Mouse (Mus musculus): ENCODE data around the gene Piezo1.
A peak's percentile ranks its signal among the peaks of the same experiment; 100 is the strongest.

Gene Piezo1

GRCm38 (mm10) chr8:122497912-122498311 lies 53.2 kb downstream of the Piezo1 start:
- peak; percentile 33 for DNase-seq (ENCODE audit: low read depth, low spot score)

DNA sequence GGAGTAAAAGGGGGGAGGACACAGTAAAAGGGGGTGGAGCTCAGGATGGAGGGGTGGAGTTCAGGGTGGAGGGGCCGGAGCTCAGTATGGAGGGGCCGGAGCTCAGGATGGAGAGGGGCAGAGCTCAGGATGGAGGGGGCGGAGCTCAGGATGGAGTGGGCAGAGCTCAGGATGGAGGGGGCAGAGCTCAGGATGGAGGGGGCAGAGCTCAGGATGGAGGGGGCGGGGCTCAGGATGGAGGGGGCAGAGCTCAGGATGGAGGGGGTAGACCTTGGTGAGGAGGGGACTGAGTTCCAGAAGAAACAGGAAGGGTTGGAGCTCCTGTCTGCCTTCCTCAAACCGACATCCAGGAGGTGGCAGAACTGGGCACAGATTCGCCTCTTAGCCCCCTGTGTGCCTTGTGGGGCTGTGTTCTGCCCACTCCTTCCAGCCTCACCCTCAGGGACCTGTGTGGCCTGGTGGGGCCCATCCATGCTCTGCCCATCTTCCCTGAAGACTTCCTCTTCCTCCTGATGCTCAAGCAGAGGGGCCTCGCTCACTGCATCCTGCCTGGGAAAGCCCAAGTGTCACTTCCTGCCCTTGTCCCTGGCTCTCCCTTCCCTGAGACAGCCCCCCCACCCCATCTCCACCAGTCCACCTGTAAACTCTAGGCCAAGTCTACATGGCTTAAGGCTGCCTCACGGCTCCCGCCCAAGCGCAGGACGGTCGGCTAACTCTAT lies 54.0 kb downstream of the Piezo1 start:
- no peak for DNase-seq (ENCODE audit: low read depth, low spot score)

DNA sequence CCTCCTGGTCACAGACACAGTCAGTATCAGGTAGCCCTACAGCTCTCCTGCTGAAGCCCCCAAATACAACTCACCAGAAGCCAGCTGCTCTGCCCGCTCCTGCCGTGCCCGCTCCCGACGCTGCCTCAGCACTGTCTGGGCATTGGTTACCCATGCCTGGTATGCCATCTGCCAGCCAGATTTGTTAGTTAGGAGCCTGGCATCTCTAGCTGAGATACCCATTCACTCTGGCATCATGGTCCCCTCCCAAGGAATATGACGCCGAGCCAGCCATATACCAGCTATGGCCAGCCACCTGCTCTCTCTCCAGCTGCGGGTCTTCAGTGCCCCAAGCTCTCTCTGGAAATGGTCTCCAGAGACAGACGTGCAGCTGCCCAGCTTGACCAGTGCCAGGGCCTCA lies 62.7 kb downstream of the Piezo1 start:
- DNase-seq (ENCODE audit: low read depth, low spot score) = no peak

GRCm38 (mm10) chr8:122484831-122485230 lies 66.3 kb downstream of the Piezo1 start:
- DNase-seq (ENCODE audit: low read depth, low spot score) = no peak

- no peak for DNase-seq (ENCODE audit: low read depth, low spot score)
These were observed 67.3 kb downstream of the Piezo1 start for GRCm38 (mm10) chr8:122483877-122484276.

DNA sequence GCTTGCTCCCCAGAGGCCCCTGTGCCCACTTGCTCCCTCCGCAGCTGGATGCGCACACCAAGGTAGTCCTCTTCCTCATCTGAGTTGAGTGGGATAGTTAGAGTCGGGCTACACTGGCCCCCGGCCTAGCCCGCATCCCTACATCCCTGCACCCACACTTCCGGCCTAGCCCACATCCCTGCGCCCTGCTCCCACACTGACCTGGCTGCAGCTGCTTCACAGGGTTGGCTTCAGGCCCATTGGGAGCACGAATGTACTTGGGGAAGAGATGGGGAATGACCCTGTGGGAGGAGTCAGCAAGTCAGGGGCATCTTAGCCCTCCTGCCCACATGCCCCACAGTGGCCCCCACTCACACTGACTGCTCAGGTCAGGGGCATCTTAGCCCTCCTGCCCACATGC lies 68.7 kb downstream of the Piezo1 start:
- no peak for DNase-seq (ENCODE audit: low read depth, low spot score)

DNA sequence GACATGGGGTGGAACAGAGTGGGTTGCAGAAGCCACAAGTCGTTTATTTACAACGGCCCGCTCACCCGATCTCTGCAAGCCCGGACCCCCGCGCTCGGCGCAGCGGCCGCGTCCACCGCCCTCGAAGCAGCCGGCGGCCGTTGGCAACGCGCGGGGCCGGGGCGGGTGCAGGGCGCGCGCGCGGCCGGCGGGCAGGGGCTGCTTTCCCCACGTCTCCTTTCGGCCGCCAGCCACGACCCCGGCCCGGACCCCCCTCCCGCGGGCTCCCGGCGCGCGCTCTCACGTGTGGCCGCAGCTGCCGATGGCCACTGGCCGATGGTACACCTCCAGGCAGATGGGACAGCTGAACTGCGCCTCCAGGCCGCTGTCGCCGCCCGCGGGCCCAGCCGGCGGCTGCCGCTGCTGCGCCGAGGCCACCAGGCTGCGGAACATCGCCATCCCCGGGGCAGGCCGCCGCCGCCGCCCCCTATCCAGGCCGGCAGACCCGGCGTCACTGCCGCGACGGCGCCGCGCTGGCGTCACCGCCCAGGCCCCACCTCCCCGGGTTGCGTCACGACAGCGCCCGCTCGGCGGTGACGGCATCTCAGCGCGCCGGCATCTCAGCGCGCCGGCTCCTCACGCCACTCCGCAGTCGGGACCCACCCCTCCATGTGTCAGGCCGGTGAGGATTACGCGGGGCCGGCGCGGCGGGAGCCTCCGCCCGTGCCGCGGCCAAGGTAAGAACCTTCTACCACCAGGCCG lies 75.4 kb downstream of the Piezo1 start, which contains the start of the genes Rnf166 and Ctu2:
Gene Rnf166, minus strand, starts transcription at position 485 of the 741 bp plus-strand sequence.
Gene Ctu2, plus strand, starts transcription at position 564 of the 741 bp plus-strand sequence.
- DNase-seq (ENCODE audit: low read depth, low spot score) = peak; percentile 95

GRCm38 (mm10) chr8:122474951-122475560 lies 76.1 kb downstream of the Piezo1 start:
- DNase-seq (ENCODE audit: low read depth, low spot score) = peak; percentile 56

DNA sequence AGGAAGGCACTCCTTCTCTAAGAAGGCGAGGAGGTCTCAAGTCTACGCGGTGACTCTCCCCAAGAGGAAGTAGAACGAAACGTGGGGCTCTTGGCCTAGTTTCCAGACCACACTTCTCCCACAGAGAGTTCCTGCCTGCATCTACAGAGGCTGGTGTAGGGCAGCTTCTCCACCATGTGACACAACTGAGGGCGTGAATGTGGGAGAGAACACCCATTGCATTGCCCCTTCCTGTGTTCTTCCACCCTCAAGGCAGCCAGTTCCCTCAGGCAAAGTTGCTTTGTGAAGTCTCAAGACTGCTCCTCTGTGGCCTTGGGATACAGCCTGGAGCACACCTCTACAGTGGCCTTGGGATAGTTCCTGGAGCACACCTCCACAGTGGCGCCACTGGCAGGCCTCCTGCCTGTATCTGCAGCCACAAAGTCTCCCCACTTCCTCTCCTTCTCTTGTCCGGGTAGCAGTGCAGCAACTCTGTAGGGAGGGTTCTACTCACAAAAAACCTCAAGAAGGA lies 77.2 kb downstream of the Piezo1 start:
- DNase-seq (ENCODE audit: low read depth, low spot score) = peak; percentile 81

GRCm38 (mm10) chr8:122470691-122471090 lies 80.4 kb downstream of the Piezo1 start:
- DNase-seq (ENCODE audit: low read depth, low spot score) = no peak

- DNase-seq (ENCODE audit: low read depth, low spot score) = no peak
These were observed 81.2 kb downstream of the Piezo1 start for GRCm38 (mm10) chr8:122469965-122470364.

DNA sequence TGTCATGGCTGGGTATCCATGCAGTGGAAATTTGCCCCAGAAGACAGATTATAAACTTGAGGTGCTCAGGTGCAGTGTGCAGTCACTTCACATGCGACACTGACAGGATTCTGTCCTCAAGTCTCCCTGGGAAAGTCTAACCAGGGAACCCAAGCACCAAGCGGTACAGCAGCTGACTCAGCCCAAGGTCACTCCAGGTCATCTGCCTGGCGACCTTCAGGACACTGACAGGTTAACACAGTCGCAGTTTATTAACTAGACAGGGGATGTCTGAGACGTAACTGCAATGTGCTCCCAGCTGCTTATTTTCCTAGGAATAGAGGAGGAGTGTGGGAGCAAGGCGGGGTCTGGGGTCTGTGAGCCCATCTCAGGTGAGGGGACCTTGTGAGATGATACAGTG lies 81.7 kb downstream of the Piezo1 start:
- DNase-seq (ENCODE audit: low read depth, low spot score) = no peak

DNA sequence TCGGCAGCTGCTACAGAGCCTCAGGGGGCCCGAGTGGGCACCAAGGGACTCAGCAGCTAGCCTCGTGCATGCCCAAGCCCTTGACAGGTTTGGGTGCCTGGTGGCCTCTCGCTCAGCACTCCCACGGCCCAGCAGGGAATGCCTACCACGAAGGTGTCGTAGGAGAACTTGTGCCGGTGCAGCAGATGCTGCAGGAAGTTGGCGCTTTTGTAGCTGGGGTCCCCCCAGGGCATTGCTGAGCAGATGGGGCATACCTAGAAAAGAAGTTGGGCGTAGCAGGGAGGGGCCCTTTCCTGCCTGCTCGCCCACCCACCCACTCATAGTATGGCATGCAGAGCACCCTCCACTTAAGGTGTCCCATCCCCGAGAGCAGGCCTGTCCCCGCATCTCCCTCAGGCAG lies 83.3 kb downstream of the Piezo1 start:
- no peak for DNase-seq (ENCODE audit: low read depth, low spot score)

DNA sequence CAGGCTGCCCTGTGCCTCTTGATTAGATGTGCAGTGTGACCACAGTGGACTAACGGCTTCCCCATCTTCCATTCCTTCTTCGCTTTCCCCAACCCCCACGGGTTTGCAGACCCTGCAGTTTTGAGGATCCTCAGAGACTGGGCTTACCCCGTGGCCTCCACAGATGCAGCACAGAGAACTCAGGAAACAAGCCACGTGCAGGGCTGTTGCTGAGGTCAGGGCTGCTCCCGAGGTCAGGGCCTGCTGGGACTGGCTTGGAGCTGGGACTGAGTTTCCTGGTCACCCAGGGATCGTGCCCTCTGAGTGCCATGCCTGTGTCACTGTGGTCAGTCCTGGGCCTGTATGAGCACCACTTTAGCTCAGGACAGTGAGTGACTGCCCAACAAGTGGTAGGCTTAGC lies 86.1 kb downstream of the Piezo1 start:
- no peak for DNase-seq (ENCODE audit: low read depth, low spot score)

DNA sequence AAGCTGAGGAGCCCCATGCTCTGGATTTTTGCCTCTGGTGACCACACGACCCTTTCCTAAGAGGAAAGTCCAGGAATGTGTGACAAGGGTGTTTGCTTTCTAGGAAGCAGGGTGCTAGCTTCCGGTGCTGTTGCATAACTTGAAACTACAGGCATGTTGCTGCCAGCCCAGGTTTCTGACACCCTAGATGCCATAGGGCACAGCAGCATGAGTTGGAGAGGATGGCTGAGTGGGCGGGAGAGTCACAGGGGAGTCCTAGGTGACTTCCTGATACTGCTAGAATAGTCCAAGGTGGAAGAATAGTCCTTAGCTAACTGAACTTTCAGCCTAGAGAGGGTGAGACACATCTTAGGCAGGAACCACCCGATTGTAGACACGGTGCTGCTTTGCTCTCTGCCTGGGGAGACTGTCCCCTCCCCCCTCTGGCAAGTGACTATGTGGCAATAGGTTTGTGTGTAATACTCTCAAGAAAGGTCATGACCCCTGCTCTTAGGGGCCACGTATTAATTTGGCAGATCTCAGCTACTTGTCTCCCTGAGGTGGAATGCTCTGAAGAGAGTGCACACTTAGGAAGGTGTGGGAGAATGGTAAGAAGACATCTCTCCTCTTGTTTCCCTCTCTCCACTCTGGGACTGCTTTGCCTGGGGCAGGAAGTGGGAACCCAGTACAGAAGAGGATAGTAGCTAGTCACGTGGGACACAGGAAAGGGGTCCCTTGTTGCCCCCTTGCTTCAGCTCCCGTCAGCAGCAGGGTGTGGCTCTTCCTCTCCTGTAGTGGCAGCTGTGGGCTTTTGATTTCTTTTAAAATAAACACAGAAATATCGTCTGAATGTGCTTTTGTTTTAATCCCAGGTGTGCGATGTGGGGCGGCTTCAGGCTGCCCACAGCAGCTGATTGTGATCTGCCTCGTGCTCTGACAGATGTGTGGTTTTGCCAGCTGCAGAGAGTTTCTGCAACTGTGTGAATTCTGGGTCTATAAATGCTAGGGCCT lies 87.2 kb downstream of the Piezo1 start:
- peak; percentile 69 for DNase-seq (ENCODE audit: low read depth, low spot score)

GRCm38 (mm10) chr8:122462510-122462909 lies 88.6 kb downstream of the Piezo1 start:
- no peak for DNase-seq (ENCODE audit: low read depth, low spot score)

GRCm38 (mm10) chr8:122461473-122462148 lies 89.5 kb downstream of the Piezo1 start:
- peak; percentile 39 for DNase-seq (ENCODE audit: low read depth, low spot score)

DNA sequence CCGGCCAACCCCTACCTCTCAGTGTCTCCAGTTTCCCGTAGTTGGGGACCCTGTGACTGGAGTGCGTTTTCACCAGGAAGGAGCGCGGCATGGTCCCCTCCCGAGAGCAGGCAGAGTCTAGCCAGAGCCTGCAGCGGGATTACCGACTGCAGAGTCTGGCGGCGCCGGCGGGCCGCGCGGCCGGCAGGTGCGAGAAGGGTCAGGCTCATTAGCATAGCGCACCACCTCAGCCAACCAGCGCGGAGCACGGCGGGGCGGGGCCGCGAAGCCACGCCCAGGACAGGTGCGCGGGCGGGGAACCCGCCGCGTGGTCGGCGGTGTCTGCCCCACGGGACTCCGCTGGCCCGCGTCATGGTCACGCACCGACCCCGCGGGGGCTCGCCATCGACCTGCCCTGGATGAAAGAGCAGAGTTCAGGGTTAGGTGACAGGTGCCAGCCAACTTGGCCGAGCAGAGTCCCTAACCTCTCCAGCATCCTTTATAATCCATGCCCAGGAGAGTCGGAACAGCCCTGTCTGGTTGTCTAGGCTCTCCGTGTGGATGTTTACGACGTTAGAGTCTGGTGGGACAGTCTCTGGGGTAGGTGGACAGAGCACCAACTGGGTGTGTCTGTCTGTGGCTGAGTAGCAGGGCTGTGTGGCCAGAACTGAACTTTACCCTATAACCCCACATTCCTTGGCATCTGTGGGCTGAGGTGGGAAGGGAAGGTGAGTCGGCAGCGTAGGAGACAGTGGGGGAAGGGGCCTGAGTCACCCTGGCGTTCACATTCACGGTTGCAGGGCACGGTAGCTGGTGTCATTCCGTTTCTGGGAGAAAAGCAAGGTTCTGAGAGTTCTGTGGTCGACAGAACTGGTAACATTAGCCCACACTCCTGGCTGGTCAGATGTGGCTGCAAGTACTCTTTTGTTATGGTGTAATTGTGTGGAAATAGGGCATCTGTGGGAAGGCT lies 90.3 kb downstream of the Piezo1 start, which contains the start of gene Snai3:
Gene Snai3, minus strand, starts transcription at position 210 of the 949 bp plus-strand sequence.
- peak; percentile 81 for DNase-seq (ENCODE audit: low read depth, low spot score)

DNA sequence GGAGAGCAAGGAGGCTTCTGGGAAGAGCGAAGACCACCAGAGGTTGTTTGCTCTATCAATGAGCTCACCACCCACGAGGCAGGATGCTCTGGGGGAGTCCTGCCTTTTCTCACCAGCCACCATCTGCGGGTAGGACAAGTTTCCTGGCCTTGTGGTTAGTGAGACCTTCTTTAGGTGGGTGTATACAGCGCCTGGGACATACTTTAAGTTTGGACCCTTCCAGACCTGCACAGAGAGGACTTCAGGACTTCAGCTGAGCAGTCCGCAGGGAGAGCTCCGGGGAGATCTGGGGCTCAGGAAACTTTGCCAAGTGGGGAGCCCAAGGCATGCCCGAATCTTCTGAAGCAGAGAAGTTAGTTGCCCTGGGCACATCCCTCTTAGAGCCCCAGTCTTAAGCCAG lies 91.1 kb downstream of the Piezo1 start:
- DNase-seq (ENCODE audit: low read depth, low spot score) = peak; percentile 57
